Mouse (Mus musculus): Measurements from ENCODE around the gene Sec14l5. TPM values are rescaled to one million over a fixed set of nuclear protein-coding genes. Genes with fewer than 3 reads are reported as not detected.
A peak's percentile ranks its signal among the peaks of the same experiment; 100 is the strongest.

The Sec14l5 gene
- polyA plus RNA-seq, 1 experiment, result 0.06 TPM

DNA sequence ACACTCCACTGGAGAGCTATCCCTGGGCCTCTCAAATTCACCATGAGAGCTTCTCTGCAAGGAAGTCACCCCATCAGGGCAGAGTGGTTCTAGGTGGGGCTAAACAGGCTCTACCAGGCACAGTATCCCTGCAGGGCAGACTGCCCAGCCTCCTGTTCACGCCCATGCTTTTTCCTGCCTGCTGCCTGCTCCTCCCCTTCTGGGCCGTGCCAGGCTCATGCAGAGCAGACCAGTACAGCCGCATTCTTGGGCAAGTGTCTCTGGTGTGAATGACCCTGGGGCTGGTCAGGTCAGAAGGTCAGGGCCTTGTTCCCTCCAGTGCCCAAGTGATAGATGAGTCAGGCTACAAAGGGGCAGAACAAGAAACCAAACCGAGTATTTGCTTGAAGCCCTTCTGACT, 10.4 kb upstream of the Sec14l5 start:
- no peaks in the 10 kb centered on the region for H3K36me3 ChIP-seq (ENCODE audit: control insufficient read depth, insufficient read depth, low read length)
- H3K27ac ChIP-seq (ENCODE audit: control insufficient read depth, insufficient read depth, low read depth, low read length), result no peak overlapping the region
- H3K4me1 ChIP-seq (ENCODE audit: control insufficient read depth, insufficient read depth, low read length), result peaks cover 6% of the 10 kb centered on the region
- TF ChIP-seq CTCF (IDR thresholded peaks at IDR 0.05; ENCODE audit: control insufficient read depth, insufficient read depth, insufficient replicate concordance, low read depth, low read length) (no peak), POLR2A (IDR thresholded peaks at IDR 0.05; ENCODE audit: control insufficient read depth, low read depth, low read length) (no peak)
- no peaks in the 10 kb centered on the region for H3K27me3 ChIP-seq (ENCODE audit: control insufficient read depth, insufficient read depth, low read length)
- H3K4me3 ChIP-seq (ENCODE audit: control insufficient read depth, low read depth, low read length), result no peak overlapping the region

DNA sequence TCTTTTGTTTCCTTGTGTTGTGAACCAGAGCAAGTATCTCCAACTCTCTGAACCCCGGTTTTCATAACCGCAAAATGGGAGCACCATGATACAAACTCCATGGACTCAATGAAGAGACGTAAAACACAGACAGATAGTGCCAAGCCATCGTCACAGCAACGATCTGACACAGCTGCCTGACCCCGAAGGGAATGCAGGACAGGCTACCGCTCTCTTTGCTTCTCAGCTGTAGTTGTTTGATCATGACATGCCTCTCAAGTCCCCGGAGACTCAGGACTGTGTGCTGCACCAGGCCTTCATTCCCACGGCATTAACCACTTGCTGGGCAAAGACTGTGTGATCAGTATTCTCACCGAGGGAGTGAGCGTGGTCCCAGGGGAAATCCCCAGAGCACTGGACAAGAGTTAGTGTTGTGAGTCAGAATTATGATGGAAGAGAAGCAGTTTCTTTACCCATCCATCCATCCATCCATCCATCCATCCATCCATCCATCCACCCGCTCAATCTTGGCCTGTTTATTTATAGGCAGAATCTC, 9.8 kb upstream of the Sec14l5 start:
- TF ChIP-seq CTCF (IDR thresholded peaks at IDR 0.05; ENCODE audit: control insufficient read depth, insufficient read depth, insufficient replicate concordance, low read depth, low read length) (no peak), POLR2A (IDR thresholded peaks at IDR 0.05; ENCODE audit: control insufficient read depth, low read depth, low read length) (no peak)
- Histone ChIP-seq H3K27me3 (ENCODE audit: control insufficient read depth, insufficient read depth, low read length) (no peaks in the 10 kb centered on the region), H3K27ac (ENCODE audit: control insufficient read depth, insufficient read depth, low read depth, low read length) (no peak overlapping the region), H3K4me1 (ENCODE audit: control insufficient read depth, insufficient read depth, low read length) (peaks cover 2% of the 10 kb centered on the region), H3K36me3 (ENCODE audit: control insufficient read depth, insufficient read depth, low read length) (no peaks in the 10 kb centered on the region), H3K4me3 (ENCODE audit: control insufficient read depth, low read depth, low read length) (no peak overlapping the region)

DNA sequence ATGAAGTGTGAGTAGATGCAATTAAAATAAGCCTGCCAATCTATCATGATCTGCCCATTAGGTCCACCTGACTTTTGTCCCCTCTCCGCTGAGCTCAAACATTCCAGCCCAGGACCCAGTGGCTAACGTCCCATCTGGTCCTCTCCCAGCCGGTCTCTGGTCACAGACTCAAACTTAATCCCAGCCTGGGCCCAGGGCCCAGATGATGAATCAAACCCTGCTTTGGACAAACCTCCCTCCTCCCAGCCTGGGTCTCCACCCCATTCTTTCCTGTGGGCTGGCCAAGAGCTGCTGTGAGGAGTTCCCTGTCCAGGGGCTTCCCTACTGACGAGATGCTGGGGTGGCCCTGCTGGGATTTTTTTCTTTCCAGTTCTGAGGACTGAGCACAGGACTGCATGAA, 7.2 kb upstream of the Sec14l5 start:
- Histone ChIP-seq H3K27me3 (ENCODE audit: control insufficient read depth, insufficient read depth, low read length) (no peaks in the 10 kb centered on the region), H3K4me1 (ENCODE audit: control insufficient read depth, insufficient read depth, low read length) (no peaks in the 10 kb centered on the region), H3K36me3 (ENCODE audit: control insufficient read depth, insufficient read depth, low read length) (no peaks in the 10 kb centered on the region), H3K27ac (ENCODE audit: control insufficient read depth, insufficient read depth, low read depth, low read length) (no peak overlapping the region), H3K4me3 (ENCODE audit: control insufficient read depth, low read depth, low read length) (no peak overlapping the region)
- TF ChIP-seq POLR2A (IDR thresholded peaks at IDR 0.05; ENCODE audit: control insufficient read depth, low read depth, low read length) (no peak), CTCF (IDR thresholded peaks at IDR 0.05; ENCODE audit: control insufficient read depth, insufficient read depth, insufficient replicate concordance, low read depth, low read length) (no peak)

DNA sequence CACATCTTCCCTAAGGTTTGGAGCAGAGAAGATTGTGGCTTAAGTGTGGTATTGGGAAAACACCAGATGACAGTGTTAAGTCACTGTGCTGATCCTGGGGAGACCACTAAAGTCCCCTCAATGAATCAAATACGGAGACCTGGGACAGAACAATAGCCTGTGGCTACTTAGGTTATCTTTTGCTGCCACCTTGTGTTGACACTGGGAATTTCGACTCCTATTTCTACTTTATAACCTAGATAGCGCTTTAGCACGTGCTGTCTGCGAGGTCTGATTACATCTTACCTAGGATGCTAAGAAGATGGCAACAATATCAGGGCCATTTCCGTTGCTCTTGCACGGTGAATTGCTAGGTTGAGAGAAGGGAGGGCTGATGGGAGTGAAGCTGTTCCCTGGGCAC, 1.3 kb upstream of the Sec14l5 start:
- Histone ChIP-seq H3K36me3 (ENCODE audit: control insufficient read depth, insufficient read depth, low read length) (no peaks in the 10 kb centered on the region), H3K4me1 (ENCODE audit: control insufficient read depth, insufficient read depth, low read length) (peaks cover 8% of the 10 kb centered on the region), H3K27ac (ENCODE audit: control insufficient read depth, insufficient read depth, low read depth, low read length) (no peak overlapping the region), H3K27me3 (ENCODE audit: control insufficient read depth, insufficient read depth, low read length) (no peaks in the 10 kb centered on the region), H3K4me3 (ENCODE audit: control insufficient read depth, low read depth, low read length) (no peak overlapping the region)
- TF ChIP-seq CTCF (IDR thresholded peaks at IDR 0.05; ENCODE audit: control insufficient read depth, insufficient read depth, insufficient replicate concordance, low read depth, low read length) (no peak), POLR2A (IDR thresholded peaks at IDR 0.05; ENCODE audit: control insufficient read depth, low read depth, low read length) (no peak)

DNA sequence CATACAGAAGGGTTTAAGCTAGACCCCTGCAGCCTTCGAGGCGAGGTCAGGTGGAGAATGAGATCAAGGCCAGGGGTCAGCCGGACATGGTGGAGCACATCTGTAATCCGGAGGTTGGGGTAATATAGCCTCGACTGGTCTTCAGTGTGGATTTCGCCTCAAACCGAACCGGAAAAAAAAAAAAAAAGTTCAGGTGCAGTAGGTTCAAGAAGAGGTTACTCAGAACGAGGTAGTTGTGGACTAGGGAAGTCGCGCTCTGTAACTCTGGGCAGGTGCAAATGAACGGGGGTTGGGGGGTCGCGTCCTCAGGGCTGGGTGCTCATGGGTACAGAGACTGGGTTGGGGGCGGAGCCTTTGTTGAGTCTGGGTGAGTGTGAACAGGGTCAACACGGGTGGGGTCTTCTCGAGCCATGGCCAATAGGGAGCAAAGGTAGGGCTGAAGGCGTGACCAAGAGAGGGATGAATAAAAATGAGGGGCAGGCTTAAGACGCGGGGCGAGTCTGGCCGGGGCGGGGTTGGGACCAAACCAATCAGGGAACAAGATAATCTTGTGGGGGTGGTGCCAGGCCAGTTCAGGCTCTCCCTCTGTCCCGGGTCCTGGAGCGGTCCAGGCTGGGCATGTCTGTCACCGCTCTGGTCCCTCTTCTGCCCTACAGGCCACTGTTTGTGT, 407 bp upstream of the Sec14l5 start:
- peak overlapping the region; percentile 50 for H3K4me3 ChIP-seq (ENCODE audit: control insufficient read depth, low read depth, low read length)
- H3K4me1 ChIP-seq (ENCODE audit: control insufficient read depth, insufficient read depth, low read length), result peaks cover 8% of the 10 kb centered on the region
- H3K36me3 ChIP-seq (ENCODE audit: control insufficient read depth, insufficient read depth, low read length), result no peaks in the 10 kb centered on the region
- TF ChIP-seq CTCF (IDR thresholded peaks at IDR 0.05; ENCODE audit: control insufficient read depth, insufficient read depth, insufficient replicate concordance, low read depth, low read length) (no peak), POLR2A (IDR thresholded peaks at IDR 0.05; ENCODE audit: control insufficient read depth, low read depth, low read length) (no peak)
- H3K27me3 ChIP-seq (ENCODE audit: control insufficient read depth, insufficient read depth, low read length), result no peaks in the 10 kb centered on the region
- H3K27ac ChIP-seq (ENCODE audit: control insufficient read depth, insufficient read depth, low read depth, low read length), result no peak overlapping the region

DNA sequence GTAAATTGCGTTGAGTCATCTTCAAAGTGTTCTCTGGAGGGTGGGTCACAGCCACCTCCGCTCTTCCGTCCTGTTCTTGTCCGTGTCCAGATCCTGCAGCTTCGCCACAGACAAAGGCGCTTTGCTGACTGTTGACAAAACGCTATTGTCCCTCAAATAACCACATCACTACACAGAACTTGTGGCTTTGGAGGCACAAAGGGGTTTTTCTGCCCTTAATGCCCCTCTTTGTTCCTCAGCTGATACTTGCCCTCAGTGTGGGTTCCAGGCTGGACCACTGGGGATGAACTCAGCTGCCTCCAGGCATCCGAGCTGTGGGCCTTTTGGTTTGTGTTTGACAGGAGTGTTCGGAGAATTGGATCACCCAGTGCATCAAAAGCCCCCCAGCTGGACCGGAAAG, 3.6 kb downstream of the Sec14l5 start:
- no peak overlapping the region for H3K4me3 ChIP-seq (ENCODE audit: control insufficient read depth, low read depth, low read length)
- H3K27ac ChIP-seq (ENCODE audit: control insufficient read depth, insufficient read depth, low read depth, low read length), result no peak overlapping the region
- TF ChIP-seq CTCF (IDR thresholded peaks at IDR 0.05; ENCODE audit: control insufficient read depth, insufficient read depth, insufficient replicate concordance, low read depth, low read length), result no peak
- no peak for TF ChIP-seq POLR2A (IDR thresholded peaks at IDR 0.05; ENCODE audit: control insufficient read depth, low read depth, low read length)
- H3K4me1 ChIP-seq (ENCODE audit: control insufficient read depth, insufficient read depth, low read length), result peaks cover 8% of the 10 kb centered on the region
- H3K27me3 ChIP-seq (ENCODE audit: control insufficient read depth, insufficient read depth, low read length), result no peaks in the 10 kb centered on the region
- H3K36me3 ChIP-seq (ENCODE audit: control insufficient read depth, insufficient read depth, low read length), result no peaks in the 10 kb centered on the region

DNA sequence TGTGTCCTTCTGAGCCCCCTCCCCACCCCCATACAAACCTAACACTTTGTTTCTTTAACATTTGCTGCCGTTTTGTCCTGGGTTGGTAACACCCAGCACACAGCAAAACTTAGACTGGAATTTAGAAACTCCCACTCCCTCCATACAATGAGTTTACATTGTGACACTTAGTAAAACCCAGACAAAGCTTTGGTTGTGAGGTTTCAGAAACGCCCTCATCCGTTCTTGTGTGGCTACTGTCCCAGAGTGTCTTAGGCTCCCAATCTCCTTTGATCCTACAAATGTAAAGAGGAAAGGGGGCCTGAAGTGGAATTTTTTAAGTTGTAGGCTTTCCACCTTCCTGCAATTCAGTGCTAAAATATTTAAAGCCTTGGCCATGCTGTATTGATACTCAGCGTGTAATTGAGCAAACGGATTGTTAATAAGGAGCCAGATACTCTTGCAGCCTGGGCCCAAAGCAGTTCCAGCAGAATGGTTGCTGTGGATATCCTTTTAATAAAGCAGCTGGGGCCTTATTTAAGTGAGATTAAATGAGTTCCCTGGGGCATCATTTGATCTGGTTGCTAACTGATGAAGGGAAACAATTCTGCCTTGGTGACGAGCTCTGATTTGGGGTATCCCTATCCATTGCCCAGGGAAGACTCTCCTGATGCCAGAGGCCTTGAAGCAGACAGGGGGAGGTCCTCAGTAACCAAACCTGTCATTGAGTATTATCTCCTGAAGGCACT, 6.6 kb downstream of the Sec14l5 start:
- Histone ChIP-seq H3K27me3 (ENCODE audit: control insufficient read depth, insufficient read depth, low read length) (no peaks in the 10 kb centered on the region), H3K27ac (ENCODE audit: control insufficient read depth, insufficient read depth, low read depth, low read length) (no peak overlapping the region), H3K4me3 (ENCODE audit: control insufficient read depth, low read depth, low read length) (no peak overlapping the region), H3K36me3 (ENCODE audit: control insufficient read depth, insufficient read depth, low read length) (no peaks in the 10 kb centered on the region), H3K4me1 (ENCODE audit: control insufficient read depth, insufficient read depth, low read length) (0 out of 2 replicates have a peak, but pooled peaks cover under 1% of the 10 kb centered on the region)
- TF ChIP-seq POLR2A (IDR thresholded peaks at IDR 0.05; ENCODE audit: control insufficient read depth, low read depth, low read length) (no peak), CTCF (IDR thresholded peaks at IDR 0.05; ENCODE audit: control insufficient read depth, insufficient read depth, insufficient replicate concordance, low read depth, low read length) (no peak)
